Mouse (Mus musculus): ENCODE measurements around the gene Tpd52l2. TPM values are rescaled to one million over a fixed set of nuclear protein-coding genes. Genes with fewer than 3 reads are reported as not detected.

Gene Tpd52l2
- polyA plus RNA-seq, 1 experiment from 2014 or later, result 51.8 TPM

GRCm38 (mm10) chr2:181541761-181542380 is 44.9 kb downstream of the Tpd52l2 start:
- WGBS (ENCODE audit: insufficient replicate concordance), result 77% methylated on average over 6 of the region's 6 CpGs

GRCm38 (mm10) chr2:181546142-181546541 is 49.2 kb downstream of the Tpd52l2 start:
- ATAC-seq (0 out of 2 replicates have a peak, but pooled peaks have one; percentile 29), DNase-seq (no peak)
- Histone ChIP-seq H3K9me3 (ENCODE audit: low read length) (no peaks in the 10 kb centered on the region), H3K27me3 (ENCODE audit: insufficient read depth, low read length) (no peaks in the 10 kb centered on the region), H3K4me3 (ENCODE audit: low read depth, low read length) (no peak overlapping the region), H3K27ac (ENCODE audit: low read depth) (no peak overlapping the region), H3K9ac (replicated peaks) (no peak overlapping the region), H3K4me1 (ENCODE audit: insufficient read depth) (no peaks in the 10 kb centered on the region), H3K36me3 (replicated peaks; ENCODE audit: insufficient read depth, low read length) (peaks cover 55% of the 10 kb centered on the region), H3K4me2 (ENCODE audit: low read depth, low read length) (no peak overlapping the region)
- TF ChIP-seq EP300 (IDR thresholded peaks at IDR 0.05; ENCODE audit: low read depth) (no peak), CTCF (IDR thresholded peaks at IDR 0.05; ENCODE audit: low read depth) (no peak)
- 68% methylated on average over 7 of the region's 7 CpGs for WGBS (ENCODE audit: insufficient replicate concordance)

More at GRCm38 (mm10) chr2:181541761-181542380, 44.9 kb downstream of the Tpd52l2 start:
- Histone ChIP-seq H3K4me1 (ENCODE audit: insufficient read depth) (peaks cover 5% of the 10 kb centered on the region), H3K9ac (replicated peaks) (no peak overlapping the region), H3K27ac (ENCODE audit: low read depth) (no peak overlapping the region), H3K36me3 (replicated peaks; ENCODE audit: insufficient read depth, low read length) (peaks cover 18% of the 10 kb centered on the region), H3K4me2 (ENCODE audit: low read depth, low read length) (no peak overlapping the region), H3K9me3 (ENCODE audit: low read length) (no peaks in the 10 kb centered on the region), H3K4me3 (ENCODE audit: low read depth, low read length) (no peak overlapping the region), H3K27me3 (ENCODE audit: insufficient read depth, low read length) (no peaks in the 10 kb centered on the region)
- ATAC-seq (no peak), DNase-seq (no peak)
- no peak for TF ChIP-seq CTCF (IDR thresholded peaks at IDR 0.05; ENCODE audit: low read depth)
- TF ChIP-seq EP300 (IDR thresholded peaks at IDR 0.05; ENCODE audit: low read depth), result no peak

GRCm38 (mm10) chr2:181548227-181548626 is 51.3 kb downstream of the Tpd52l2 start:
- Histone ChIP-seq H3K4me1 (ENCODE audit: insufficient read depth) (no peaks in the 10 kb centered on the region), H3K4me3 (ENCODE audit: low read depth, low read length) (no peak overlapping the region), H3K27ac (ENCODE audit: low read depth) (no peak overlapping the region), H3K9me3 (ENCODE audit: low read length) (no peaks in the 10 kb centered on the region), H3K4me2 (ENCODE audit: low read depth, low read length) (no peak overlapping the region), H3K9ac (replicated peaks) (no peak overlapping the region; the same call in 1 of the 2 replicates), H3K27me3 (ENCODE audit: insufficient read depth, low read length) (no peaks in the 10 kb centered on the region), H3K36me3 (replicated peaks; ENCODE audit: insufficient read depth, low read length) (peaks cover 71% of the 10 kb centered on the region)
- 38% methylated on average over 1 of the region's 1 CpGs for WGBS (ENCODE audit: insufficient replicate concordance)
- no peak for ATAC-seq
- no peak for DNase-seq
- no peak for TF ChIP-seq CTCF (IDR thresholded peaks at IDR 0.05; ENCODE audit: low read depth)
- TF ChIP-seq EP300 (IDR thresholded peaks at IDR 0.05; ENCODE audit: low read depth), result no peak

- 84% methylated on average over 5 of the region's 5 CpGs for WGBS (ENCODE audit: insufficient replicate concordance)
- Histone ChIP-seq H3K9me3 (ENCODE audit: low read length) (no peaks in the 10 kb centered on the region), H3K27me3 (ENCODE audit: insufficient read depth, low read length) (no peaks in the 10 kb centered on the region), H3K27ac (ENCODE audit: low read depth) (no peak overlapping the region), H3K4me1 (ENCODE audit: insufficient read depth) (no peaks in the 10 kb centered on the region), H3K9ac (replicated peaks) (no peak overlapping the region), H3K4me3 (ENCODE audit: low read depth, low read length) (no peak overlapping the region), H3K36me3 (replicated peaks; ENCODE audit: insufficient read depth, low read length) (peaks cover 71% of the 10 kb centered on the region), H3K4me2 (ENCODE audit: low read depth, low read length) (no peak overlapping the region)
- ATAC-seq (no peak), DNase-seq (no peak)
- TF ChIP-seq CTCF (IDR thresholded peaks at IDR 0.05; ENCODE audit: low read depth) (no peak), EP300 (IDR thresholded peaks at IDR 0.05; ENCODE audit: low read depth) (no peak)
Measured at GRCm38 (mm10) chr2:181548682-181549081, 51.7 kb downstream of the Tpd52l2 start.

GRCm38 (mm10) chr2:181550233-181550632 is 53.3 kb downstream of the Tpd52l2 start:
- 95% methylated on average over 2 of the region's 2 CpGs for WGBS (ENCODE audit: insufficient replicate concordance)
- Histone ChIP-seq H3K4me2 (ENCODE audit: low read depth, low read length) (no peak overlapping the region), H3K36me3 (replicated peaks; ENCODE audit: insufficient read depth, low read length) (peaks cover 67% of the 10 kb centered on the region), H3K27me3 (ENCODE audit: insufficient read depth, low read length) (no peaks in the 10 kb centered on the region), H3K4me3 (ENCODE audit: low read depth, low read length) (no peak overlapping the region), H3K9me3 (ENCODE audit: low read length) (no peaks in the 10 kb centered on the region), H3K27ac (ENCODE audit: low read depth) (no peak overlapping the region), H3K9ac (replicated peaks) (no peak overlapping the region), H3K4me1 (ENCODE audit: insufficient read depth) (no peaks in the 10 kb centered on the region)
- DNase-seq, result no peak
- no peak for ATAC-seq
- TF ChIP-seq CTCF (IDR thresholded peaks at IDR 0.05; ENCODE audit: low read depth) (no peak), EP300 (IDR thresholded peaks at IDR 0.05; ENCODE audit: low read depth) (no peak)

GRCm38 (mm10) chr2:181553772-181554171 is 56.8 kb downstream of the Tpd52l2 start:
- Histone ChIP-seq H3K27me3 (ENCODE audit: insufficient read depth, low read length) (no peaks in the 10 kb centered on the region), H3K36me3 (replicated peaks; ENCODE audit: insufficient read depth, low read length) (peaks cover 40% of the 10 kb centered on the region), H3K27ac (ENCODE audit: low read depth) (peak overlapping the region; percentile 45), H3K4me2 (ENCODE audit: low read depth, low read length) (no peak overlapping the region), H3K9me3 (ENCODE audit: low read length) (no peaks in the 10 kb centered on the region), H3K4me1 (ENCODE audit: insufficient read depth) (no peaks in the 10 kb centered on the region), H3K9ac (replicated peaks) (no peak overlapping the region), H3K4me3 (ENCODE audit: low read depth, low read length) (no peak overlapping the region)
- DNase-seq (no peak), ATAC-seq (peak; percentile 63)
- no peak for TF ChIP-seq CTCF (IDR thresholded peaks at IDR 0.05; ENCODE audit: low read depth)
- TF ChIP-seq EP300 (IDR thresholded peaks at IDR 0.05; ENCODE audit: low read depth), result no peak
